Mouse (Mus musculus): Measurements from ENCODE around the gene Speg. TPM values are rescaled to one million over a fixed set of nuclear protein-coding genes. Genes with fewer than 3 reads are reported as not detected.

Speg gene
- polyA plus RNA-seq, 1 experiment from 2014 or later, result 41.2 TPM

Other genes starting within 250 kb of the Speg start
- gene Slc23a3, start 241.4 kb upstream of the Speg start, polyA plus RNA-seq (2015; fragmentation: Nextera tagmentation; extraction: Ambion mirVana), result 0.85 and 1.3 TPM in 2 replicates
- gene Cnppd1, start 232.6 kb upstream of the Speg start, polyA plus RNA-seq (2015; fragmentation: Nextera tagmentation; extraction: Ambion mirVana), result 41.4 and 43.4 TPM in 2 replicates
- gene Retreg2, start 232.5 kb upstream of the Speg start, polyA plus RNA-seq (2015; fragmentation: Nextera tagmentation; extraction: Ambion mirVana), result 35.4 and 36.5 TPM in 2 replicates
- gene Zfand2b, start 206.7 kb upstream of the Speg start, polyA plus RNA-seq (2015; fragmentation: Nextera tagmentation; extraction: Ambion mirVana), result 43.3 and 45.3 TPM in 2 replicates
- 23.2 and 27.7 TPM in 2 replicates for gene Abcb6, start 194.9 kb upstream of the Speg start, polyA plus RNA-seq (2015; fragmentation: Nextera tagmentation; extraction: Ambion mirVana)
- gene Ankzf1, start 183.1 kb upstream of the Speg start, polyA plus RNA-seq (2015; fragmentation: Nextera tagmentation; extraction: Ambion mirVana), result 26.3 and 26.5 TPM in 2 replicates
- gene Atg9a, start 183.1 kb upstream of the Speg start, polyA plus RNA-seq (2015; fragmentation: Nextera tagmentation; extraction: Ambion mirVana), result 28.4 TPM in 2 replicates
- gene Glb1l, start 164.5 kb upstream of the Speg start, polyA plus RNA-seq (2015; fragmentation: Nextera tagmentation; extraction: Ambion mirVana), result 18.2 and 20.1 TPM in 2 replicates
- gene Stk16, start 164.5 kb upstream of the Speg start, polyA plus RNA-seq (2015; fragmentation: Nextera tagmentation; extraction: Ambion mirVana), result 109 and 115 TPM in 2 replicates
- gene Tuba4a, start 155.4 kb upstream of the Speg start, polyA plus RNA-seq (2015; fragmentation: Nextera tagmentation; extraction: Ambion mirVana), result 184 and 218 TPM in 2 replicates
- gene A630095N17Rik, start 143.2 kb upstream of the Speg start, polyA plus RNA-seq (2015; fragmentation: Nextera tagmentation; extraction: Ambion mirVana), result not detected in 2 replicates
- 31.3 and 32.3 TPM in 2 replicates for gene Dnajb2, start 138.9 kb upstream of the Speg start, polyA plus RNA-seq (2015; fragmentation: Nextera tagmentation; extraction: Ambion mirVana)
- gene Ptprn, start 110.8 kb upstream of the Speg start, polyA plus RNA-seq (2015; fragmentation: Nextera tagmentation; extraction: Ambion mirVana), result 2.0 and 2.6 TPM in 2 replicates
- 6.0 and 6.6 TPM in 2 replicates for gene Resp18, start 96.9 kb upstream of the Speg start, polyA plus RNA-seq (2015; fragmentation: Nextera tagmentation; extraction: Ambion mirVana)
- gene Dnpep, start 57.3 kb upstream of the Speg start, polyA plus RNA-seq (2015; fragmentation: Nextera tagmentation; extraction: Ambion mirVana), result 125 and 139 TPM in 2 replicates
- gene Des, start 15.0 kb upstream of the Speg start, polyA plus RNA-seq (2015; fragmentation: Nextera tagmentation; extraction: Ambion mirVana), result 166 and 194 TPM in 2 replicates
- 104 and 127 TPM in 2 replicates for gene Gmppa, start 60.6 kb downstream of the Speg start, polyA plus RNA-seq (2015; fragmentation: Nextera tagmentation; extraction: Ambion mirVana)
- 1.3 and 1.4 TPM in 2 replicates for gene Asic4, start 75.1 kb downstream of the Speg start, polyA plus RNA-seq (2015; fragmentation: Nextera tagmentation; extraction: Ambion mirVana)
- gene Chpf, start 104.0 kb downstream of the Speg start, polyA plus RNA-seq (2015; fragmentation: Nextera tagmentation; extraction: Ambion mirVana), result 28.0 and 28.1 TPM in 2 replicates
- 1.6 and 2.1 TPM in 2 replicates for gene Tmem198, start 104.2 kb downstream of the Speg start, polyA plus RNA-seq (2015; fragmentation: Nextera tagmentation; extraction: Ambion mirVana)
- gene Obsl1, start 131.2 kb downstream of the Speg start, polyA plus RNA-seq (2015; fragmentation: Nextera tagmentation; extraction: Ambion mirVana), result 34.1 and 44.4 TPM in 2 replicates
- 7.4 and 8.3 TPM in 2 replicates for gene Inha, start 131.8 kb downstream of the Speg start, polyA plus RNA-seq (2015; fragmentation: Nextera tagmentation; extraction: Ambion mirVana)
- gene Stk11ip, start 146.2 kb downstream of the Speg start, polyA plus RNA-seq (2015; fragmentation: Nextera tagmentation; extraction: Ambion mirVana), result 18.6 and 19.8 TPM in 2 replicates
- gene Slc4a3, start 171.0 kb downstream of the Speg start, polyA plus RNA-seq (2015; fragmentation: Nextera tagmentation; extraction: Ambion mirVana), result 14.1 and 15.4 TPM in 2 replicates

All from stomach, embryonic 16.5 days (tissue).